Mouse (Mus musculus): ENCODE measurements around the gene Cfd.
"Not testable (repeated sequence)": the region's sequence is repeated elsewhere in the genome, so short reads cannot be mapped to it uniquely, and the experiment has no call there.

Cfd gene

DNA sequence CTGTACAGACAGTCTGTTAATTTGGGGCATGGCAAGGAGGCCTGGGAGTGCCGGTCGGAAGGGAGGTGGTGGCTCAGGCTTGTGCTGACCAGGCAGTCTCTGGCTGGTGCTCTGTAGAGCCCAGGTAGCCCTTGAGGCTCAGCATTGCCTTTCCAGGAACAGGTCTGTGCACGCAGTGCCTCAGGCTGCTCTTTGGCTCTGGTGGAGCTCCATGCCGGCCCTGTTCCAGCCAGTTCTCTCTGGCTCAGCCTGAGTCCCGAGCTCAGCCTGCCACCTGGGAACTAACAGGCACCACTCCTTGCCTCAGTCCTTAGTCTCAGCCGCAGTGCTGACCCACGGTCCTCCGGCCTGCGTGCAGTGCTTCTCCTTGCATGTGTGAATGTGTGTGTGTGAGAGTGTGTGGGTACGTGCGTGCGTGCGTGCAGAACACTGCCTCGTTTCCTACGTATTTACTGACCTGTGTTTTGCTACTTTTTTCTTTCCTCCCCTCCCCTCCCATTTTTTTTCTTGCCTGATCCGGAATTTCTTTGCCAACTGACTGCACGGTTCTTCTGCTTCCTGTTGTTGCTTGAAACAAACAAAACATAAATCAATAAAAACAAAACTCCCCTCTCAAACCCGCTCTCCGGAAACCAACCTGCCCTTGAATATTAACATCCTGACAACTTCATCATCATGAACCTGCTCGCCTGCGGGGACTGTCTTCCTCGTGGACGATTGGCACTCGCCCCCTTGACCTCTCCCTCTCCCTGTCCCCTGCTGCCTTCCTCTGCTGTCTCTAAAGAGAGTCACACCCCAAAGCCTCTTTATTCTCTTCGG, 29.2 kb upstream of the Cfd start:
- no peak for DNase-seq (ENCODE audit: low spot score in 2 of 2)

DNA sequence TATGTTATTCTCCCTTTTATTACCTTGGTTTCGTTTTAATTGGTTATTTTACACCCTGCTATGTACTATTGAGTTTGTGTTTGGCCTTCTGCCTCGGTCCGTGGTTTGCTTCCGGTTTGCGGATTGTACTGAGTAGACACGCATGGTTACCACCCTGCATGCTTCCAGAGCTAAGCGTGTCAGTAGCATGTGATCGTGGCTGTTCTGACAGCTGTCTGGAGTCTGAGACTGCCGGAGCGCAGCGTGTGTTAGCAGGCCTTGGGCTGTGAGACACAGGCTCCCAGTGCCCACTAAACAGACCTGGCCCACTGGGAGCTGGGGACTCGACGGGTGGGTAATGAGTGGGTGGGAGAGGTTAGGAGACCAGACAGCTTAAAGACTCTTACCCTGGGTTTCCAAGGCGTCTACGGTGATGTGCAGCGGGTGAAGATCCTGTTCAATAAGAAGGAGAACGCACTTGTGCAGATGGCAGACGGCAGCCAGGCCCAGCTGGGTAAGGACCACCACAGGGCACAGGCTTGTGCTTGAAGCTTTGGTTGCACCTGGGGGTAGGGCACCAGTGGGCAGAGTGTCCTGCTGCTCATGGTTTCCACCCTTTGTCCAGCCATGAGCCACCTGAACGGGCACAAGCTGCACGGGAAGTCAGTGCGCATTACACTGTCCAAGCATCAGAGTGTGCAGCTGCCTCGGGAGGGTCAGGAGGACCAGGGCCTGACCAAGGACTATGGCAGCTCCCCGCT, 28.4 kb upstream of the Cfd start:
- no peak for DNase-seq (ENCODE audit: low spot score in 2 of 2)

DNA sequence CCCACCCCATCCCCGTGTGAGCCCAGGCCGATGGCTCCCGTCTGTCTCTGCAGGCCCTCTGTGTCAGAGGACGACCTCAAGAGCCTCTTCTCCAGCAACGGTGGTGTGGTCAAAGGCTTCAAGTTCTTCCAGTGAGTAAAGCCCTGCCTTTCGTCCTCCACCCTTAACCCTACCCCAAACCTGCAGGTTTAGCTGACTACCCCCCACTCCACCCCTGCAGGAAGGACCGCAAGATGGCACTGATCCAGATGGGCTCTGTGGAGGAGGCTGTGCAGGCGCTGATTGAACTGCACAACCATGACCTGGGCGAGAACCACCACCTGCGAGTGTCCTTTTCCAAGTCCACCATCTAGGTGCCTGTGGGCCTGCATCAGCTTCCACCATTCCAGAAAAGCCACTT, 27.7 kb upstream of the Cfd start:
- DNase-seq (ENCODE audit: low spot score in 2 of 2), result no peak

DNA sequence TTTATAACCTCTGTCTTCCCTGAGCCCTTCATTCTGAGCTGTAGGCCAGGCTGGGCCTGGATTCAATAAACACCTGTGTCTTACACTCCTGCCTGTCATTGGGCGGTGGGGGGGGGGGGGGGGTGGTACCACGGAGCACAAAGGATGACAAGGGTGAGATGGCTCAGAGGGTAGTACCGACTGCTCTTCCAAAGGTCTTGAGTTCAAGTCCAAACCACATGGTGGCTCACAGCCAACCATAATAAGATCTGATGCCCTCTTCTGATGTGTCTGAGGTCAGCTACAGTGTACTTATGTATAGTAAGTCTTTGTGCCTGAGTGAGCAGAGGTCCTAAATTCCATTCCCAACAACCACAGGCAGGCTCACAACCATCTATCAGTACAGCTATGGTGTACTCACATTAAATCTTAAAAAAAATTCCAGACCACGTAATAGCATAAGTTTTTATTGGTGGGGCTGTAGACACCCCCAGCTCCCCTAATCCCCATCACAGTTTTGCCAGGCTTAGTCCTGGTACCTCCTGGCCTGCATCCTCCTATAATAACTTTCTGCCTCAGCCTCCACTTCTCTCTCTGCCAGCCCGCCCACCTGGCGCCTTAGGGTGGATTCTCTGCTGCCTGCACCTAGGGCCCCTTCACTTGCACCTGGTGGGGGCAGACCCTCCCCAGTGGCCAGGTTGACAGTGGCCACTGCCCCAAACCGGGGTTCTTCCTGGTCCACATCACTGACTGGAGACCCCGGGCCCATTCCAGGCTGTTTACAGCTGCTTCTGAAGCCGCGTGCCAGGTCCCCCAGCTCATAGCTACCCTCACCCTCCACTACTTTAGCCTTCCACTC, 26.1 kb upstream of the Cfd start:
- no peak for DNase-seq (ENCODE audit: low spot score in 2 of 2)

DNA sequence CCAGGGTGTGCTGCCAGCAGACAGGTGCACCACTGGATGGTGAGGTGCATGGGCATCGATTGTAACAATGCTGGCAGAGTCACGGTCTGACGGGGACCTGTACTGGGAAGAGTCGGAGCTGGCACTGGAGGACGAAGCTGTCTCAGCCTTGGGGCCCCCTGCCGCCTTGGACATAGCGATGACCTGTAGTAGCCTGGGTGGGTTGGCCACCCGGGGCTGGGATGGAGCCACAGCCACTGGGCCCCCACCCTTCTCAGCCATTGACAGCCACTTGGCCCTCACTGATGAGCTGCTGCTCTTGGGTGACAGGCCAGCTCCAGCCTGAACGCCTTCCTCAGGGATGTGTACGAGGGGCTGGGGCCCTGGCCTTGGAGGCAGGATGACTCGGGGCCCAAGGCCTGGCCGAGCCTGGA, 25.5 kb upstream of the Cfd start:
- no peak for DNase-seq (ENCODE audit: low spot score in 2 of 2)

DNA sequence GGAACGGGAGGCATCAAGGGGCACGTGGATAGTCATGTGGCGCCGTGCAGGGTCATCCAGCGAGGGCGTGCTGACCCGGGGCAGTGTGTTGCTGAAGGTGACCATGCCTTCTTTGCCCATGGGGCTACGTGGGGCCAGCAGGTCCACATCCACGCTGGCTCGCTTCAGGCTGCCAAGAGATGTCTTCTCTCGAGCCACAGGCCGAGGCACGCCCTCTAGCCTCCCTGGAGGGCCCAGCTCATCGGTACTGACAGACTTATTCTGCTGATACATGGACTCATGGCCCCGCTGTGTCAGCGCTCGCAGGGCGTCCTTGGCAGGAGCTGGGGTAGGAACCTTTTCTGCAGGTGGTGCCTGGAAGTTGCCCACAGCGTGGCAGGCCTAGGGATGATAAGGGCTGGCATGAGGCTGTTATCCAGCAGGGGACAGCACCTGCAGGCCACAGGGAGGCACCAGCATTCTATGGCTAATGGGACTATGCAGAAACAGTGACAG, 24.8 kb upstream of the Cfd start:
- no peak for DNase-seq (ENCODE audit: low spot score in 2 of 2)

DNA sequence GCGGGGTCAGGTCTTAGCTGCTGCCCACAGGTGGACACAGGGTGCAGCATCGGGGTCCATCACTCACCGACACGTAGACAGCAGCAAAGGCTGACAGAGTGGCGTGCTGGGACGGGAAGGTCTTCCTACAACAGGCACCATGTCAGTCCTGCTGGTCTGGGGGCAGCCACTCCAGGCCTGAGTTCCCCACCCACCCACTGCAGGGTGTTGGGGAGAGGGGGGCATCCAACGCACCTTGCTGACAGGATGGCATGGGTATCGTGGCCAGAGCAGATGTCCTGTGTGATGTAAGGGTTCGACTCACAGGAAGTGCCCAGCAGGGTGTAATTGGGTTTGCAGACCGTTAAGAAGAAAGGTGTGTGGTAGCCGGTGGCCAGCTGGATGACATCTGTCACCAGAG, 24.1 kb upstream of the Cfd start:
- DNase-seq (ENCODE audit: low spot score in 2 of 2), result no peak

DNA sequence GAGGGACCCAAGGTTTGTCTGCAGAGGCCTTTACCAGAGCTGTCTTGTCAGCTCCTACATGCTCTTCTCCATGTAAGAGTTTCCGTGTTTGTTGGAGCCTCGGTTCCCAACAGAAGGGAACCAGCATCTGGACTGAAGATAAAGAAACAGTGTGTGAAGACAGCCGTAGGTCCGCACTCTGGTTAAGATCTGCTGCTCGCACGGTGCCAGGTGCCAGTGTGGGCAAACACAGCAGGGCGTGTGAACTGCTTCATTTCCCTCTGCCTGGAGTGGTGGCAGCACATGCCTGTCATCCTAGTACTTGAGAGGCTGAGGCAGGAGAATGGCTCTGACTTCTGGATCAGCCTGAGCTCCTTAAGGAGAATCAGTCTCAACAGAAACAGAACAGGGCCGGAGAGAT, 18.8 kb upstream of the Cfd start:
- DNase-seq (ENCODE audit: low spot score in 2 of 2), result no peak

DNA sequence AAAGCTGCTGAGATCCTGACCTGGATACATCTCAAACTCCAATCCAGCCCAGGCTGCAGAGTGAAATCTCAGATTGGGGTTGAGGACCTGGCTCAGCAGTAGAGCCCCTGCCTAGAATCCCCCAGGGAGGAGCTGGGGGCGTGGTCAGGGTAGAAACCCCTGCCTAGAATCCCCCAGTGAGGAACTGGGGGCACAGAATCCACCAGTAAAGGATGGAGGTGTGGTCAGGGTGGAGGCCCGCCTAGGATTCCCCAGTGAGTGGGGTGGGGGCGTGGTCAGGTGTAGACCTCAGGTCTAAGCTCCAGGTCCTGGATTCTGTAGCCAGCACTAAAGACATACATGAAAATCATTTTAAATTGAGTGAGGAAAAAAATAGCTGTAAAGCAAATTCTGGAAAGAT, 17.8 kb upstream of the Cfd start:
- DNase-seq (ENCODE audit: low spot score in 2 of 2), result no peak

DNA sequence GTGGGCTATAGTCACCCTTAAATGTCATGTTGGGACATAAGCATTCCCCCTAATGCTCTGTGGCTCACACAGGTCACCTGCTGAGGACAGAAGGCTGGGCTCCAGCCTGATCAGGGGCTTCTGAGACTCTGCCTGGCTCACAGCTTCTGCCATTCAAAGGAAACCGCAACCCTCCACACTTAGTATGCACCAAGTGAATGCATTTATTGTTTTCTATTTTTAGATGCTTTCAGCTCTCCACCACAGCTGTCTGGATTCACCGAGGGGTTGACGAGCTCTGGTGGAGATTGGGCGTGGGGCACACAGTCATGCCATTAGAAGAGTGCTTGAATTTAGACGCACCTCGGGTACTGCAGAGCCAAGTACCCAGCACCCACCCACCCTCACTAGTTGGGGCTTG, 17.3 kb upstream of the Cfd start:
- DNase-seq (ENCODE audit: low spot score in 2 of 2), result no peak

DNA sequence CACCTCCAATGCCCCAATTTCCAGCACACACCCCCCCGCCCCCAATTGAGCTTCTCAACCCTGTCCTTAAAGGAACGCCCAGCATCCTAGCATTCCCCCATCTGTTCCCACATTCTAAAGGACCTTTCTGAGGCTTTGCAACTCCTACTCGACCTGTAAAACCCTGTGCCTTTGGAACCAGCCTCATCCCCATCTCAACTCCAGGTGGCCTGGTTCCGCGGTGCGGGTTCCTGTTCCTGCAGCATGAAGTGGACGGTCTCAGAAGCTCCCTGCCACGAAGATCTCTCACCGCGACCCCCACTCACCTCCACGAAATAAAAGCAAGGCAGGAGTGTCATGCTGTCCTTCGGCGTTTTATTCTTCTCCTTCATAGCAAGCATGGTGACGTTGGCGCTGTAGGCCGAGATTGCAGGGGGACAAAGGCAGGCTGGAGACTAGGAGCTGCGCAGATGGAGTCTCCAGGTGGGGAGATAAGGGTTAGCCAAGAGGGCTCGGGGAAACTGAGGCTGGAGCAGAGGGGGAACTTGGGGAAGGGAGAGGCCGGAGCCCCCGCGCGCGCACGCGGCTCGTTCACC, 16.9 kb upstream of the Cfd start:
- no peak for DNase-seq (ENCODE audit: low spot score in 2 of 2)

DNA sequence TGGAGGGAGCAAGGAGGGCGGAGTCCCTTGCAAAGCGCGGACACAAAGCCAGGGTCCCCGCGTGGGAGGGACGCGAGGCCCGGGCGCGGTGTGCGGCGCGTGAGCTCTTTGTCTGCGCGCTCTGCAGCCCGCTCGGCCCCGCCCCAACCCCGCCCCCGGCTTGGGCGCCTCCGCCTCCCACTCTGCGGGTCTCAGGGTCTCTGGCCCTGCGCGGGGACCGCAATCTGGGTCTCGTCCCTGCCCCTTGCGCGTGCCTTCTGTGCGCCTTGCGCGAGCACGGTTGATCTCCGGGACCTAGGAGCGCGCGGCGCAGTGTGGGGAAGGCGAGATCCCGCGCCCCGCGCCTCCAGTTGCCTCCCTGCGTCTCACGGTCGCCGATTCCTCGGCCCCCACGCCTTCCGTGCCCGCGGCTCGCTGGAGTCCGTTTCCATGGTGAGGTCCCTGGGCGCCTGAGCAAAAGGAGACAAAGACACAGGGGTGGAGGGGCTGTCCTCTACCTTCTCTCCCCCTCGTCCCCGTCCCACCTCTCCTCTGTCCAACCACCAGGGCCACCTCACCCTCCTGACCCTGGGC, 16.3 kb upstream of the Cfd start, which contains the start of the genes Prtn3 and Plppr3:
Prtn3 (plus strand) TSS at position 187 of the 573 bp plus-strand sequence.
Plppr3 (minus strand) TSS at position 345 of the 573 bp plus-strand sequence.
- DNase-seq (ENCODE audit: low spot score in 2 of 2), result no peak

DNA sequence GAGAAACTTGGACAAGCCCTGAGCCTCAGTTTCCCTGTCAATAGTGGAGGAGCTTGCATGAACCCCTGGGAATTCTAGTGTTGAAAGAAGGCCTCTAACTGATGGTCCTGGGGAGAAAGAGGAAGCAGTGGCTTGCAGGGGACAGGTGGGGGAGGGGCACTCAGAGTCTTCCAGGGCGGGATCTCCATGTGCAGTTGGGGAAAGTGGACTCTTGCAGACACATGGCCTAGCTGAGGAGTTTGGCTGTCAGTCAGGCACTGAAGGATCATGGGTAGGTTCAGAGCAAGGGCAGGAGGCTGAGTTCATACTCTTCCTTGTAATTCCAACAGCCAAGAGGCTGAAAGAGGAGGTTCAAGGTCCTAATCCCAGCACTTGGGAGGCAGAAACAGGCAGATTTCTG, 13.5 kb upstream of the Cfd start:
- no peak for DNase-seq (ENCODE audit: low spot score in 2 of 2)

DNA sequence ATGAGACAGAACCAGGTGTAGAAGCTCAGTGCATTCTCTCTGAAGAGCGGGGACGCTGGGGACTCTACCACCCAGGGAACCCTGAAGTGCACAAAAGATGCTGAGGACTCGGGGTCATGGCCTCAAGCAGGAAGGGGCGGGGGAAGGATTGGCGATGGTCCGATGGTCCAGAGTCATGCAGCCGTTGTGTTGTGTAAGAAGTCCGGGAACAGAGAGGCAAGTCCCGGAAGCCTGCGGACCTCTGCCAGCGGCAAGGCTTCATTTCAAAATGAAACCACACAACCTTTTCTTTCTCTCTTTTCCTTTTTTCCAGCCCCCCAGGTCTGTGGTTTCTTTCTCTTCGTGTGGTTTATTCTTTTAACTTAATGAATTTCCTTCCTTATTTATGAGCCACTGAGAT, 12.9 kb upstream of the Cfd start:
- DNase-seq (ENCODE audit: low spot score in 2 of 2), result no peak

DNA sequence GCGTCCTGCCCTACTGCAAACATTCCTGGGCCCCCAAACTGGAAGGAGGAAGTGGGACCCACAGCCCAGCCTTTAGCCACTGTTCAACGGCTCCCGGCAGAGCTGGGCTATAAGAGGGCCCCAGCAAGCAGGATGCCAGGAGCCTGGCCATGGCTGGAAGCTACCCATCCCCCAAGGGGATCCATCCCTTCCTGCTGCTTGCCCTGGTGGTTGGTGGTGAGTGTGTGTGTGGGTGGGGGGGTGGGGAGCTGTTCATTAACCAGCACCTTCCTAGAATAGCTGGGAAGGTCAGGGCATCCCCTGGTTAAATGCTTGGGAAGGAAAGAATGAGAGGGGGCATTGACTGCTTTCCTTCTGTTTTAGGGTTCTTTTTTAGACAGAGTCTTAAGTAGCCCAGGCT, 11.1 kb upstream of the Cfd start:
- DNase-seq (ENCODE audit: low spot score in 2 of 2), result no peak

DNA sequence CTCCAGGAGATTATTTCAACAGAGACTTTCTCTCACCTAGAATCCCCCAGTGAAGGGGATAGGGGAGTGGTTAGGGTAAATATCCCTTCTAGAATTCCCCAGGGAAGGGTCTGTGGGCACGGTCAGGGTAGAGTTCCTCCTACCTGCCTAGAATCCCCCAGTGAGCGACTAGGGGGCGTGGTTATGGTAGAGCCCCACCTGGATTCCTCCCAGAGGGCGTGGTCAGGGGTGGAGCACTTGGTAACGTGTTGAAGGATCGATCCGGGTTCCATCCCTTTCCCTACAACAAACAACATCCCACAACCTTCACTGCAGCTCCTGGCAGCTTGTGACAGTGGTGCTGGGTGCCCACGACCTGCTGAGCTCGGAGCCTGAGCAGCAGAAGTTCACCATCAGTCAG, 9.9 kb upstream of the Cfd start:
- DNase-seq (ENCODE audit: low spot score in 2 of 2), result no peak

DNA sequence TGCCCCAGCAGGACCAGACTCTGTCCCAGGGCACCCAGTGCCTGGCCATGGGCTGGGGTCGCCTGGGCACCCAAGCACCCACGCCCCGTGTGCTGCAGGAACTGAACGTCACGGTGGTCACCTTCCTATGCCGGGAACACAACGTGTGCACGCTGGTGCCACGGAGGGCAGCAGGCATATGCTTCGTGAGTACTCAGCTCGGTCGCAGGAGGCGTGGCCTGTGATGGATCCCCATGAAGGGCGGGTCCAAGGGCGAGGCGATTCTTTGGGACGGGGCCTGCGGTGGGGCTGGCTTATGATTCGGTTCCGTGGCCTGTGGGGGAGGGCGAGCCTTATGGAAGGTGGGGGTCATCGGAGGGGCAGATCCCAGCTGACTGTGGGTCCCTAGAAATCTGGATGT, 8.7 kb upstream of the Cfd start:
- no peak for DNase-seq (ENCODE audit: low spot score in 2 of 2)

DNA sequence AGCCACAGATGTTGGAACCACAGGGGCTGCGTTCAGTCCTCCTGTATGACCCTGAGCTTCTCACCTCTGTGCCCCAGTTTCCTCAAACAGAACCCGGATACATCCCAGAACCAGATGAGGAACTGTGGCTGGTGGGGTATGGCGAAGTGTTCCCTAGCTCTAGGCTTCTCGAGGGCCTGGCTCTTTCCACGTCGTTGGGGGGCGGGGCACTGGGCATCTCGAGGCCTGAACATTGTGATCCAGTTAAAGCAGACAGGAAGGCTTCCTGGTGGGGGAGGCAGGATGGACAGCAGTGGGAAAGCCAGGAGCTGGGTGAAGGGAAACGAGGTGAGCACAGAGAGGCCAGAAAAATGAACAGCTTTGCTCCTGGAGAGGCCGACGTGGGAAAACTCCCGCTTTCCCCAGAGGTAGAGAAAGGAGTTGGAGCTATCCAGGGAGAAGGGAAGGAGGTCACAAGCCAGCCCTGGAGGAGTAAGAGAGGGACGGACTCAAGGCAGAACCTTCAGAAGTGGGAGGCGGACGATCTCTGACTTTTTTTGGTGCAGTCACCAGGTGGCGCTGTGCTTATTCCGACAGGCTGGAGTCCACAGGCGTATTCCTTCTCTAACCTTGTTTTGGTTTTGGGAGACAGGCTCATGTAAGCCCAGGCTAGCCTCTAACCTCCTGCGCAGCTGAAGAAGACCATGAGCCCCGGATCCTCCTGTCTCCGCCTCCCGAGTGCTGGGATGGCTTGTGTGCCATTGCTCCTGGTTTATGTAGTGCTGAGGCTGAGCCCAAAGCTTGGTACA, 7.2 kb upstream of the Cfd start:
- DNase-seq (ENCODE audit: low spot score in 2 of 2), result peak in 1 of 2 experiments; percentile 71

DNA sequence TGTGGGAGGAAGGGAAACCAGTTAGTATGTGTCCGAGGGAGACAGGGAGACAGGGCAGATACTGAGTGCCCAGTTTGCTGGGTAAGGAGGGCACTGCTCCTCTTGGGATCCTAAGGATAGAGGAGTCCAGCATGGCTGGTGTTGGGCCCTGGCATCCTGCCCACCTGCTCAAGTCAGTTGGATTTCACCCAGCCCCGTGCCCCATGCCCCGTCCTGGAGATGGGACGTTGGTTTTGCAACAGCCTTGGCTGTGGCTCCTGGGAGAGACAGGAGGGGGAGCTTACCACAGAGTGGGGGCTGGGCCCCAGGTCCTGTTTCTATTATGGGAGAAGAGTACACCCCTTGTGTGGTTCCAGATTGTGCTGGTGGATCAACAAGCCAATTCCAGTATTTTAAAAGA, 6.2 kb upstream of the Cfd start:
- no peak for DNase-seq (ENCODE audit: low spot score in 2 of 2)

DNA sequence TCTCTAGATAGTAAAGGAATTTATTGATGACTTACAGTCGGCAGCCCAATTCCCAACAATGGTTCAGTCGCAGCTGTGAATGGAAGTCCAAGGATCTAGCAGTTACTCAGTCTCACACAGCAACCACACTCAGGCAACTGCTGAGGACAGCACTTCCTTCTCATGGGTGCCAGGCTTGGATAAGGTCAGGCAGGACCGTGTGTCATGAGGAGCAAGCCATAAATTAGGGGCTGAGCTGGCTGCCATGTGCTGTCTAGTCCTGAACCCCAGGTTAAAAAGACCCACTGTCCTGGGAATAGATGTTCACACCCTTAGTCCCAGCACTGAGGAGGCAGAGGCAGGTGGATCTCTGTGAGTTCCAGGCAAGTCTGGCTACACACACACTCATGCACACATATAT, 5.7 kb upstream of the Cfd start:
- not testable (repeated sequence) for DNase-seq (ENCODE audit: low spot score in 2 of 2)

DNA sequence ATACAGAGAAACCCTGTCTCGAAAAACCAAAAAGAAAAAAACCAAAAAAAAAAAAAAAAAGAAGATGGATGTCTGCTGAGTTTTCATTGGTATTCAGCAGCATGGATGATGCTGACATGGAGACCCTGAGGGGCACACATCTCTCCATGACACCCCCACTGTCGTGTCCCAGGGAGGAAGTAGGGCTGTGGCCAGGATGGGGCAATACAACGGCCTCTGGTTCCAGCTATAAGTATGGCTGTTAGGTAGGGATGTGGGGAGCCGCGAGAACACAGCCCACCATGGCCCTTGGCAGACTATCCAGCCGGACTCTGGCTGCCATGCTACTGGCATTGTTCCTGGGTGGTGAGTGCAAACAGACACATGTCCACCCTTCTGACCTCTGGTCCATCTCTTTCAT, 4.6 kb upstream of the Cfd start, which contains the start of gene Elane:
Elane (plus strand) TSS at position 194 of the 400 bp plus-strand sequence.
- no peak for DNase-seq (ENCODE audit: low spot score in 2 of 2)
